Mouse (Mus musculus): ENCODE measurements around the gene Galr2.

The Galr2 gene

GRCm38 (mm10) chr11:116269560-116269959, 11.2 kb upstream of the Galr2 start:
- WGBS, result 58% methylated on average over 8 of the region's 8 CpGs

DNA sequence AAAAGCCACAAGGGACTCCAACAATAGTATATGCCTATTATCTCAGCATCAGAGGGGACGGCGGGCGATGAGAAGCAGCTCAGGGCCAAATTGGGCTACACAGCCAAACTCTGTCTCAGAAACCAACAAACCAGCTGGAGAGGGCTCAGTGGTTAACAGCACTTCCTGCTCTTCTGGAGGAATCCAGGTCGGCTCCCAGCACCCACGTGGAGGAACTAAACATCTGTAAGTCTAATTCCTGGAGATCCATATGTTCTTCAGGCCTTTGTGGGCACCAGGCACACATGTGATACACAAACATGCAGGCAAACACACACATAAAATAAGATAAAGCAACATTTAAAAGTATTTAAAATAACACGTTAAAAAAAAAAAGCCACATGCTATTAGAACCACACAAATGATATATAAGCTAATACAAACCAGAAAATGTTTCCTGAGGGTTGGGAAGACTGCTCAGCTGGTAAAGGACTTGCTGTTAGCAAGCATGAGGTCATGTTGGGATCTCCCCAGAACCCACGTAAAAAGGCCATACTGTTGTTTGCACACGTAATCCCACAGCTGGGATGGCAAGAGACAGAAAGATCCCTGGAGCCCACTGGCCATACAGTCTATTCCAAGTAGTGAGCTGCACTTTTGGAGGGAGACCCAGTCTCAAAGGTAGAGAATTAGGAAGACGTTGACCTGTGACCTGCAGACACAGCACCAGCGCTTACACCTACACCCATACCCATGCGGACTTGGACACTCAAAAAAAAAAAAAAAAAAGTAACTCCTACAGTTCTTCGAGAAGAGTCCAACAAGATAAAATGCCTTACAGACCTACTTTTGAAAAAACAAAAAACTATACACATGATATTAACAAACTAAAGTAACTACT, 7.9 kb upstream of the Galr2 start:
- WGBS, result 41% methylated on average over 12 of the region's 12 CpGs

DNA sequence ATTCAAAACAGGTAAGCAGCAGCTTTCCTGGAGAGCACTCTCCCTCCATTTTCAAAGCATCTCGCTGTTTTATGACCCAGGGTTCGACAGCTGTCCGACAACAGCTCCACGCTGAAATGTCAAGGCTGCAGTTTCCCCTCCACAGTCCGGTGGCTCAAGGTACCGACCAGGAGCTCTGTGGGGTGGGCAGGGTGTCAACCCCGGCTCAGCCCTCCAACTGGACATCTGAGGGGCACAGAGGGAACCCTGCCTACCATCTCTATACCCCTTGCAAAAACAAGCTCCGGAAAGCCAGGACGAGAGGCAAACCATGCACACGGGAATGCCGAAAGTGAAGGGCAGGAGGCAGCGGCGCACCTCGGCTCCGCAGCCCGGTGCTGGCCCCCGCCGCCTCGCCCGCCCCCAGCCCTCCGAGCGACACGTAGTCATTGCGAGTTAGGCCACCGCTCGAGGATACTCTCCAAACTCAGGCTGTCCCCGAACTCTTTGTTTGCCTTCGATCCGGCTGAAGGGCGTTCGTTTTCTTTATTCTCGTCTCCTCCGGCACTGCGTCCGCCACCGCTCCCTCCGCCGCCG, 7.2 kb upstream of the Galr2 start:
- under 1% methylated on average over 39 of the region's 39 CpGs for WGBS

DNA sequence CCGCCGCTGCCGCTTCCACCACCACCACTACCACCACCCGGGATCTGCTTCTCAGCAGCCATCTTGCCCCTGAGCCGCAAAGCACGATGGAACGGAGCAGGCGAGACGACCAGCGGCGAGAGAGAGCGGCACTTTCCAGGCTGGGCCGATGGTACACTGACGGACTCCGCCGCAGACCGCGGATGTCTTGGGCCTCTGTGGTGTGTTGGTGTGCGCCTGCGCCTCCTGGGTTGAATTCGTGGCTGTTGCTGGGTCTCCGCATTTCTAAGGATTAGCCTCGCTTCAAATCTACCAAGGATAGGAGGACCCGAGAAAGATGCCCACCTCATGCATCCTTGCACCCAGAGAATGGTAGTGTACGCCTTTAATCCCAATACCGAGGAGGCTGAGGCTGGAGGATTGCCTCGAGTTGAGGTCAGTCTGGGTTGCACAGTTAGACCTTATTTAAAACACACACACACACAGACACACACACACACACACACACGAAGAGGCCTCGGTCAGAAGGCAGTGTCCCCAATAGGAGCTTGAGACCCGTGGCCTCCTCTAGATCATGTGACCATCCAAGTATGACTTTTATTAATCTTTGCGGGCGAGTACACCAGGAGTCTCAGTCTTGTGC, 6.6 kb upstream of the Galr2 start, which contains the start of gene Srp68:
Gene Srp68 (minus strand): TSS at position 173 of the 622 bp plus-strand sequence.
- 1% methylated on average over 32 of the region's 32 CpGs for WGBS

GRCm38 (mm10) chr11:116277184-116277583, 3.6 kb upstream of the Galr2 start:
- 94% methylated on average over 1 of the region's 1 CpGs for WGBS

- 2% methylated on average over 18 of the region's 18 CpGs for WGBS
Measured at GRCm38 (mm10) chr11:116281671-116282070, 932 bp downstream of the Galr2 start.

DNA sequence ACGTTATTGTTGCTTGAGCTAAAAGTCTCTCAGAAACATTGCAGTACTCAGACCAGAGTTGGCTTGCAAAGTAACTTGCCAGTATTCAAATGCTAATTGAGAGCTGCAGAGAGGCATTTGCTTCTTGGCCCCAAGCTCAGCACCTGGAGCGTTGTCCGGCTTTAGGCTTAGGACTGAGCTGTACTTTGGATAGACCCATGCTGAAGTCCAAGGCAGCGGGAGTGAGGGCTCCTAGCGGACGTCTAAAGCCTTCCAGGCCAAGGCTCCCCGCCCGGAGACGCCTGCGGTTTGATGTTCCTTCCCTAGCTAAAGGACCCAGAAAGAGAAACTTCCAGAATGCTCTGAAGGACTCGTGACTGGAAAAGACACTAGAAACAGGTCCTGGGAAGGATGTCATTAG, 1.4 kb downstream of the Galr2 start:
- WGBS, result under 1% methylated on average over 11 of the region's 11 CpGs

GRCm38 (mm10) chr11:116282912-116283521, 2.3 kb downstream of the Galr2 start:
- WGBS, result 9% methylated on average over 48 of the region's 48 CpGs

- 57% methylated on average over 6 of the region's 6 CpGs for WGBS
Measured at GRCm38 (mm10) chr11:116283982-116284381, 3.2 kb downstream of the Galr2 start.

DNA sequence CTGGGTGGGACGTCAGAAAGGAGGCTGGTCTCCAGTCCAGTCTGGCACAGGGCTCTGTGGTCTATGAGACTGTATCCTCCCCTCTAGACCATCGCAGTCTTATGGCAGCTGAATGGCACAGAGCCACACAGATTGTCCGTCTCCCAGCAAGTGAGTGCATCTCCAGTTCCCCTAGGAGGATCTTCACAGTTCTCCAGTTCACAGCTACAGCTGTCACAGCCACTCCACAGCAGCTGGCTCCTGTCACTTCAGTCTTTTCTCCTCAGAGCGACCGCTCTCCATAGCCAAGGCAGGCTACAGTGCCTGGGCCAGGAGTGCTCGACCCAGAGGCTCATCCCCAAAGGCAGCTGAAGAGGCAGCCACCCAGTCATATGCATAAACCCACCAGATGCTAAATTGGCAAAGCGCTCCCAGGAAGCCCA, 5.0 kb downstream of the Galr2 start:
- 64% methylated on average over 7 of the region's 7 CpGs for WGBS

GRCm38 (mm10) chr11:116287351-116287750, 6.6 kb downstream of the Galr2 start:
- WGBS, result 71% methylated on average over 5 of the region's 5 CpGs

- WGBS, result 64% methylated on average over 8 of the region's 8 CpGs
Measured at GRCm38 (mm10) chr11:116290556-116290955, 9.8 kb downstream of the Galr2 start.

DNA sequence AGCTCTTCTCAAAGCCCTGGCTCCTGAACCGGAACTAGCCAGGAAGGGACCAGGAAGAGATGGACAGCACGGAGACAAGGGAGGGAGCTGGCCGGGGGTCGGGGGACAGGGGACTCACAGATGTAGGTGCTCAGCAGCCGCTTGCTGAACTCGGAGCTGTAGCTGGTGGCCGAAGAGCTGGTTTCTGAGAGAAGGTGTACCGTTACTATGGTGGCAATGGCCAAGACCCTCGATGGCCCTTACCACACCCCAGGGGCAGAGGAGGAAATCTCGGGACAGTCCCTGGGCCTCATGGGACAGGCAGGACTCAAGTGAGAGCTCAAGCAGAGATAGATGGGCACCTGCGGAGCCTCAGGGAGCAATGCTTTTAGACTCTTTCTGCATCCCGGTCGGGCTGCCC, 11.7 kb downstream of the Galr2 start:
- 90% methylated on average over 13 of the region's 13 CpGs for WGBS

GRCm38 (mm10) chr11:116293538-116294137, 12.9 kb downstream of the Galr2 start:
- 90% methylated on average over 12 of the region's 12 CpGs for WGBS

DNA sequence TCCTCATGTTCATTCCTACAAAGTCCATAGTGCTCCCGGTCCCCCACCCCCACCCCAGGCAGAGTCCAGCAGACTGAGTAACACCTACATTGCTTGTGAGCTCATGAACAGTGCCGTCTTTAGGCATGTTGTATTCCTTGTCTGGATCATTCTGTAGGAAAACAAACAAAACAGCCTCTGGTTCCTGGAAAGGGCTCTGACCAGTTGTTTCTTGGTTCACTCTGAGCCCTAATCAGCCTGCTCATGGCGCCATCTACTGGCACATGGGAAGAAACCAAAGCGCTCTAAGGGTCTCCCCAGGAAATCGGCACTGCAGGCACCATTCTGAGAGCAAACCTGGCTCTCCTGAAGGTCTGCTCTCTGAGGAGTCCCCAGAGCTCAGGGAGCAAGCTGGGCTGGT, 13.6 kb downstream of the Galr2 start:
- 32% methylated on average over 5 of the region's 5 CpGs for WGBS

- 79% methylated on average over 8 of the region's 8 CpGs for WGBS
Measured at GRCm38 (mm10) chr11:116296191-116296734, 15.5 kb downstream of the Galr2 start.

GRCm38 (mm10) chr11:116297017-116297416, 16.3 kb downstream of the Galr2 start:
- 63% methylated on average over 3 of the region's 3 CpGs for WGBS

DNA sequence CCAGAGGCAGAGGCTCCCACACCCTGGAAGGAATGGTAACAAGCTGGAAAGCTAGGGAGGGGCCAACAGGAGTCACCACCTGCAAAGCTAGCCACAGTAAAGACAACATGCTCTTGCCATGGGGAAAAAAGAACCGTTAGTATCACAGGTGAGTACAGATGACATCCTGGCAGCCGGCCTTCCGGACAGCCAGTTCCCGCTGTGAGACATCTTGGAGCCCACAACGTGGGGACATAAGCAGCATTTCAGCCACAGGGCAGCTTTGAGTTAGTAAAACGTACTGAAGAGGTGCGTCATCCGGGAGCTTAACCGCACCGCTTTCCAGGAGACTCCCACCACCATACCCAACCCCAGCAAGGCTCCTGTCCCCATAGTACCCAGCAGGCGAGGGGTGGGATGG, 17.5 kb downstream of the Galr2 start:
- 85% methylated on average over 11 of the region's 11 CpGs for WGBS

DNA sequence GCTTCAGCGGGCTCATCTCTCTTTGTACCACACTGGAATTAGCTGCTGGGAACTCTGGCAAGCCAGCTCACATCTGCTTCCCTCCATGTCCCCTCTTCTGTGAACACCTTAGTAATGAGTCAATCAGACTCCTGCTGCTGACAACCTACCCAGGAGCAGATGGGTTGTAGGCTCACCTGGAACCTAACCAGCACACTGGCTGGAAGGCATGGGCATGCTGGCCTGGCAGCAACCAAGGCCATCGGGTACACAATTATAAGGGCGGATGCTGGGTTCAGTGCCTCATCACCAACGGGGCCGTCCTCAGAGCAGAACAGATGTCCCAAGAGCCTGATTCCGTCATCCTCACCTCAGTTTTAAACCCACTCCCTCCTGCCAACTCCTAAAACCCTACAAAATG, 17.9 kb downstream of the Galr2 start:
- 83% methylated on average over 6 of the region's 6 CpGs for WGBS

GRCm38 (mm10) chr11:116305423-116305822, 24.7 kb downstream of the Galr2 start:
- 98% methylated on average over 2 of the region's 2 CpGs for WGBS

DNA sequence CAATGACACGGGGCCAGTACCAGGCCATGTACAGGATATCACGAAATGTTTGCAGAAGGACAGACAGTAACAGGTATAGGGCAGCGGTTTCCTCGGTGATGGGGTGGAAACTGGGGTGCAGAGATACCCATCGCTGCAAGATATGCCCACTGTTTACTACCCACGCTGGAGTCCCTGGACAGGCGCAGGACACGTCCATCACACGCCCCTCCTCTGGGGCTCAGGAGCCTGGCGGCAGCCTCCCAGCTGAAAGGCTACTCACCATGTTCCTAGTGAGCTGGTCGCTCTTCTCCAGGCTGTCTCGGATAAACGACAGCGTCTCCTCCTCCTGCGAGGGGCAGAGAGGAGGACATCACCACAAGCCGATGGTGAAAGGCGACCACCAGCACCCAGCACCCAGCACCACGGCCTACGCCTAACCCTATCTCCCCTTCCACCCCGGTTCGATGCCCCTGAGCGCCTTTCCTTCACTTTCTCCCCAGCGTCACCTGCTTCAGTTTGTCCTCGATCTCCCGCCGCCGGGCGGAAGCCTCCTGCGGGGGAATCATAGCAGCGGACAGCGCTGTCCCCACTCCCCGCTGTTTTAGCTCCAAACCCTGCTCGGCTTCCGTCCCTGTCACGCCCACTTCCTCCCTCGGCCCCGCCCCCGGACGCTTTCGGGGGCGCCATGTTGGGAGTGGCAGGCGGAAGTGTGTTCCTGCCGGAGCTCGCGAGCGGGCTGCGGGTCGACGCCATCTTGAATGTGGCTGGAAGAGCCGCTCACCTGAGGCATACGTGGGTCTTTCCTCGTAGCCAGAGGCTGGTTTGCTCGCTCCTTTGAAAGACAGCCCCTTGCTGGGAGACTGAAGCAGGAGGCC, 25.6 kb downstream of the Galr2 start:
- 1% methylated on average over 53 of the region's 53 CpGs for WGBS

Data from cerebral cortex, adult 2 months (tissue).